Mouse (Mus musculus): ENCODE results near the gene Plekhh2. TPM values are rescaled to one million over a fixed set of nuclear protein-coding genes. Genes with fewer than 3 reads are reported as not detected.

The Plekhh2 gene
- polyA plus RNA-seq, 1 experiment from 2014 or later = 6.1 TPM

DNA sequence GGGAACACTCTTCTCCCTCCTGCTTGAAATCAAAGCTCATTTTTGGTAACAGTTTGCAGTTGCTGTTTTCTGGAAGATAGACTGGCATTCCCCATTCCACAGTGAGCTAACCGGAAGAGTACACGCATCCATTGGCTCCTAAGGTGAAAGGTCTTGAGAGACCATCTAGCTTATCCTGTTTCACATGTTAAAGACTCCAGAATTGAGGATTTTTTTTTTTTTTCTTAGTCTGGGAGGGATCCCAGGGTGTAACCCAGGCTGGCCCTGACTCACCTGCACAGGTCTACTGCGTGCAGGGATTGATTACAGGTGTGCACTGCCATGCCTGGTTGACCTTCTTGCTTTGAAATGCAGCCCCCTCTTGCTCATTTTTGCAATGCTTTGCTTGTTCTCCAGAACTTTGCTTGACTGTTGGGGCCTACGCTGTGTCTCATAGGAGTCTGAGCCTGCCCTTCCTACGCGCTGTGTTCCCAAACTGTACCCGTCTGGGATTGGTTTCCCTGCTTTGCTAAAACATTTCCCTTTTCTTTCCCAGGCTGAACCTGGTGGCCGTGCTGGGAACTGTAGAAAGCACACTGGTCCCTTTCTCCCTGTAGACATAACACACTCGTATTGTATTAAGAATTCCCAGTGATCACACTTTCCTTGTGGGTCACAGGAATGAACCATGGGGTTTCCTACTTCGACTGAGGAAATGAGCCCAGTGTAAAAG lies 92.2 kb downstream of the Plekhh2 start:
- H3K9me3 ChIP-seq = no peaks in the 10 kb centered on the region
- DNase-seq (ENCODE audit: low spot score) = no peak
- peaks cover 3% of the 10 kb centered on the region; the same call in 1 of the 2 replicates for H3K36me3 ChIP-seq (replicated peaks)
- WGBS = 90% methylated on average over 10 of the region's 10 CpGs
- peaks cover 24% of the 10 kb centered on the region for H3K4me1 ChIP-seq
- no peak overlapping the region for H3K4me3 ChIP-seq
- H3K27ac ChIP-seq (replicated peaks) = no peak overlapping the region
- no peaks in the 10 kb centered on the region for H3K27me3 ChIP-seq (replicated peaks; ENCODE audit: low read depth, poor library complexity, severe bottlenecking)

DNA sequence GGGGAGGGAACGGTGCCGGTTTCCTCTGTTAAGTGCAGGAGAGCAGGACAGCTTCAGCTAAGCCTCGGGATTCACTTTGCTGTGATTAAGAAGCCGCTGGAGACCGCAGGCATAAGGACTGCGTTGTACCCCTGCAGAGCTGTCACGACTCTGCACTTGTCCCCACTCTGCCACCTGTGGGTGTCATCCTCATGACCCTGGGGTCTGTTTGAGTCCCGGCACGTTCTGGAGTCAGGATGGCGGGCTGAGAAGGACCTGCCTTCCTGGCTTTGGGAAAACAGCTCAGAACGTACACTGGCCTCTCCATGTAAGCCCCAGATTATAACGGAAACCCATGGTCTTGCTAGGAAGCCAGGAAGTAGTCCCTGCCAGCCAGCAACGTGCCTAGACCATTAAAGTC lies 95.3 kb downstream of the Plekhh2 start:
- peaks cover 11% of the 10 kb centered on the region for H3K36me3 ChIP-seq (replicated peaks)
- DNase-seq (ENCODE audit: low spot score) = no peak
- no peaks in the 10 kb centered on the region for H3K27me3 ChIP-seq (replicated peaks; ENCODE audit: low read depth, poor library complexity, severe bottlenecking)
- 51% methylated on average over 13 of the region's 13 CpGs for WGBS
- no peak overlapping the region for H3K4me3 ChIP-seq
- no peak overlapping the region for H3K27ac ChIP-seq (replicated peaks)
- peaks cover 18% of the 10 kb centered on the region for H3K4me1 ChIP-seq
- H3K9me3 ChIP-seq = no peaks in the 10 kb centered on the region

DNA sequence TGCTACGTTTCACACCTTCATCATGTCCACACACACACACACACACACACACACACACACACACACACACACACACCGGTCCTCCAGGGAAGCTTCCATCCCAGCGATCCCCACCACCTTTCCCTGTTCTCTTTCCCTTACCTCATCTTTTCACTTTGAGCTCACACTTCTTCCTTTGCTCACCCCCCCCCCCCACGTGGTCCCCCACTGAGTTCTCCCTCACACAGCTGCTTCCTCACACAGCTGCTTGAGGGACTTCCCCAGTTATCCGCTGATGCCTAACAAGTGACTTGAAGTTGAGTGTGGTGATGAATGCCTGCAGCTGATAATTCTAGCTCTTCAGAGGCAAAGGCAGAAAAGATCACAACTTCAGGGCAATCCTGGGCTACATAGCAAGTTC lies 95.9 kb downstream of the Plekhh2 start:
- WGBS = 65% methylated on average over 5 of the region's 5 CpGs
- Histone ChIP-seq H3K4me3 (no peak overlapping the region), H3K27me3 (replicated peaks; ENCODE audit: low read depth, poor library complexity, severe bottlenecking) (no peaks in the 10 kb centered on the region), H3K9me3 (no peaks in the 10 kb centered on the region), H3K27ac (replicated peaks) (no peak overlapping the region), H3K36me3 (replicated peaks) (peaks cover 13% of the 10 kb centered on the region), H3K4me1 (peaks cover 22% of the 10 kb centered on the region)
- no peak for DNase-seq (ENCODE audit: low spot score)

DNA sequence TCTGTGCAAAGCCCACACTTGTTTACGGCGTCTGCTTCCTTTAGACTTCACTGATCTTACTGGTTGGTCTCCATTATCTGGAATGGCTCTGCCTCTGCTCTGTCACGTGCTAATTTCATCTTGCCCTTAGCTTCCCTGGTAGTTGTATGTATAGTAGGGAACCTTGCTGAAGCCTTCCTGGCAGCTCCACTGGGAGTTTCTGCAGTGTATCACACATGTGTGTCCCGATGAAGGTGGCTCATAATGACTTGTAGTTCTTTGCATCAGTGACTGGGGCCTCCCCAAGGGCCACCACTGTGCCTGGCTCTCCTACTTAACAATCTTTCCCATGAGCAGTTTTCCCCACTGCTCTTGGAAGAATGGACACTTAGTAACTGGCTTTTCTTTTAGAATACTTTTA lies 96.9 kb downstream of the Plekhh2 start:
- Histone ChIP-seq H3K4me1 (peaks cover 22% of the 10 kb centered on the region), H3K4me3 (no peak overlapping the region), H3K27ac (replicated peaks) (no peak overlapping the region), H3K36me3 (replicated peaks) (peaks cover 22% of the 10 kb centered on the region), H3K27me3 (replicated peaks; ENCODE audit: low read depth, poor library complexity, severe bottlenecking) (no peaks in the 10 kb centered on the region), H3K9me3 (peaks cover 5% of the 10 kb centered on the region; the same call in 1 of the 2 replicates)
- WGBS = 85% methylated on average over 4 of the region's 4 CpGs
- no peak for DNase-seq (ENCODE audit: low spot score)

DNA sequence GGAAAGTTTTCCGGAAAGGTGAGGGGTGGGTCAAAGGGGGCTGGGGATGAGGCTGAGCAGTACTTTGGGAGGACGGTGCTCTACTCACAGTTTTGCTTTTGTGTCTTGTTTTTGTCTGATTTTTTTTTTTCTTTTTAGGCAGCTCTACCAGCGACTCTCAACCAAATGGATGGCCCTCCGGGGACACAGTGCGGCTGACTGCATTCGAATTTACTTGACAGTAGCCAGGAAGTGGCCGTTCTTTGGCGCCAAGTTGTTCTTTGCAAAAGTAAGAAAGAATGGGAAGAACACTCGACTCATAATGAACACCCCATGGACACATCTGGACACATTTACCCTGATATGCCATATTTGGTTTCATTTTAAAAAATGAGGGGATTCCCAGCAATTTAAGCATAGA lies 99.8 kb downstream of the Plekhh2 start:
- Histone ChIP-seq H3K27me3 (replicated peaks; ENCODE audit: low read depth, poor library complexity, severe bottlenecking) (no peaks in the 10 kb centered on the region), H3K9me3 (peaks cover 11% of the 10 kb centered on the region), H3K4me1 (peaks cover 18% of the 10 kb centered on the region), H3K27ac (replicated peaks) (0 out of 2 replicates have a peak overlapping the region, but pooled peaks have one; percentile 26), H3K36me3 (replicated peaks) (peaks cover 37% of the 10 kb centered on the region), H3K4me3 (no peak overlapping the region)
- DNase-seq (ENCODE audit: low spot score) = peak; percentile 21
- 70% methylated on average over 9 of the region's 9 CpGs for whole genome bisulfite sequencing

DNA sequence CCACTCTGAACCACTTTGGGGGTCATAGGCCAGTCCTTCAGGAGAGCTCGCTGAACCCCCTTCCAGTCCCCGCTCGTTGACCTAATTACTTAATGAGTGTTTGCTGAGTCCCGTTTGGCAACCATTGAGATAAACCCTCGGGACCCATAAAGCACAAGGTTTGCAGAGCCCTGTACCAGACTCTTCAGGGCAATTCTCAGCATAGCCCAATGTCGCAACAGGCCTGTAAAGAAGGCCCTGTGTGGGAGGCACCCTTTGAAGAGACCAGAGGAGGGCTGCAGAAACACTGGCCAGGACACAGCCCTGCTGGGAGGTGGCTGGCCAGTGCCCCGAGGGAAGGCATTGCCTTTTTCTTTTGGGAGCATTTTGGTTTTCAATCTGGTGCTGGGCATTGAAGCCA lies 100.3 kb downstream of the Plekhh2 start:
- Histone ChIP-seq H3K27me3 (replicated peaks; ENCODE audit: low read depth, poor library complexity, severe bottlenecking) (no peaks in the 10 kb centered on the region), H3K27ac (replicated peaks) (peak overlapping the region; percentile 63), H3K9me3 (peaks cover 11% of the 10 kb centered on the region), H3K4me3 (no peak overlapping the region), H3K36me3 (replicated peaks) (peaks cover 37% of the 10 kb centered on the region), H3K4me1 (peaks cover 18% of the 10 kb centered on the region)
- DNase-seq (ENCODE audit: low spot score) = peak; percentile 31
- 53% methylated on average over 7 of the region's 7 CpGs for WGBS

DNA sequence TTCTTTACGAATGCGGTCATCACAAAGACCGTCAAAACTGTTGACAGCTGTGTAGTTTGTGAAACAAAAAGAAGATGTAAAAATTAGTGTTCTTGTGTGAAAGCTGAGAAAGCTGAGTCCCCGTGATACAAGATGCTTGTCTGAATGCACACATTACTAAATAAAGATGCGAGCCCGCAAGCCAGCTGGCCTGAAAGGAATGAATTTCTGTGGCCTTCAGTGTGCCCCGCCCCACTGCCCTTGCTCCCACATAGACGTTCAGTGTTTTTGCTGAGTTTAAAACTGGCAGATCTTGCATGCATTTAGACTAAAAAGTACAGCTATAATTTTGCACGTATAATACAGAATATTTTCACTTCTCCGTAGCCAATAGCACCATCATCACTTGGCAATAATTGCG lies 104.1 kb downstream of the Plekhh2 start:
- DNase-seq (ENCODE audit: low spot score) = no peak
- H3K27ac ChIP-seq (replicated peaks) = no peak overlapping the region
- peaks cover 11% of the 10 kb centered on the region for H3K9me3 ChIP-seq
- peaks cover 34% of the 10 kb centered on the region for H3K36me3 ChIP-seq (replicated peaks)
- no peak overlapping the region for H3K4me3 ChIP-seq
- H3K27me3 ChIP-seq (replicated peaks; ENCODE audit: low read depth, poor library complexity, severe bottlenecking) = no peaks in the 10 kb centered on the region
- peaks cover 15% of the 10 kb centered on the region for H3K4me1 ChIP-seq
- 90% methylated on average over 11 of the region's 11 CpGs for WGBS

DNA sequence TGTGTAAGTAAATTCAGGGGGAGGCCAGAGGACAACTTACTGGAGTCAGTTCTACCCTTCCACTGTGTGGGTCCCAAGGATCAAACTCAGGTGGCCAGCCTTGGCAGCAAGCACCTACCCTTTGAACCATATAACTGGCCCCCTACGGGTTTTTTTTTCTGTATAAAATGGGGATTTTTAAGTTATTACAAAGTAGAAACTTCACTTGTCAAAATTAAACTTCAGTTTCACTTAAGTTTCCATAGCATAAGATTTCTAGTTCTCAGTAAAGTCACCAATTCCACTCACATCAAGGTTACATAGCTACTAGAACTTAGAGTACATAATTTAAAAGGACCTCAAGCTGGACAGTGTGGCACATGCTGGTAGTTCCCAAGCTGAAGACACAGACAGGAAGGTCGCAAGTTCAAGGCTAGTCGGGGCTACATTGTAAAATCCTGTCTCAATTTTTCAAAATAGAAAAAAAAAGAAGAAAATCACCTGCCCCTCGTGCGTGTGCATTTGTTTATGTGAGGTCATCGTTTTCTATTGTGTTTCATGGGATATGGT lies 104.9 kb downstream of the Plekhh2 start:
- H3K36me3 ChIP-seq (replicated peaks) = peaks cover 34% of the 10 kb centered on the region
- no peaks in the 10 kb centered on the region for H3K27me3 ChIP-seq (replicated peaks; ENCODE audit: low read depth, poor library complexity, severe bottlenecking)
- no peak overlapping the region for H3K4me3 ChIP-seq
- H3K9me3 ChIP-seq = peaks cover 11% of the 10 kb centered on the region
- no peak overlapping the region for H3K27ac ChIP-seq (replicated peaks)
- peaks cover 12% of the 10 kb centered on the region for H3K4me1 ChIP-seq
- WGBS = 86% methylated on average over 6 of the region's 6 CpGs
- DNase-seq (ENCODE audit: low spot score) = no peak

DNA sequence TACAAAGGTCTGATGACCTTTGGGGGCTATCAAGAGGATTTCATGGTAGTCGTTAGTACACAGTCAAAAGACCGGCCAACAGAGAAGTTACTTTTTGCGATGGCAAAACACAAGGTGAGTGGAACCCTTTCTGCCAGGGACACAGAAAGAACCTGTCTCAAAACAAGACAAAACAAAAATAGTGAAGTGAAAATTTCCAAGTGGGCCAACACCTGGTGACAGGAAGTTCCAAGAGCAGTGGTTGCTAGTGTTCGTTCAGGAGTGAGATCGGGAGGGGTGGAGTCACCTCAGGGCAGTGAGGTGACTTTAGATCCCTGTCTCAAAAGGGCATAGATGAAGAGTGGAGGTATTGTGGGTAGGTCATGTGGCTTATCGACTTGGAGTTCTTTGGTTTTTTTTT lies 106.3 kb downstream of the Plekhh2 start:
- peaks cover 24% of the 10 kb centered on the region for H3K36me3 ChIP-seq (replicated peaks)
- DNase-seq (ENCODE audit: low spot score) = peak; percentile 0
- no peak overlapping the region for H3K4me3 ChIP-seq
- 91% methylated on average over 6 of the region's 6 CpGs for WGBS
- peaks cover 14% of the 10 kb centered on the region for H3K4me1 ChIP-seq
- H3K27me3 ChIP-seq (replicated peaks; ENCODE audit: low read depth, poor library complexity, severe bottlenecking) = no peaks in the 10 kb centered on the region
- H3K27ac ChIP-seq (replicated peaks) = no peak overlapping the region
- H3K9me3 ChIP-seq = peaks cover 11% of the 10 kb centered on the region

DNA sequence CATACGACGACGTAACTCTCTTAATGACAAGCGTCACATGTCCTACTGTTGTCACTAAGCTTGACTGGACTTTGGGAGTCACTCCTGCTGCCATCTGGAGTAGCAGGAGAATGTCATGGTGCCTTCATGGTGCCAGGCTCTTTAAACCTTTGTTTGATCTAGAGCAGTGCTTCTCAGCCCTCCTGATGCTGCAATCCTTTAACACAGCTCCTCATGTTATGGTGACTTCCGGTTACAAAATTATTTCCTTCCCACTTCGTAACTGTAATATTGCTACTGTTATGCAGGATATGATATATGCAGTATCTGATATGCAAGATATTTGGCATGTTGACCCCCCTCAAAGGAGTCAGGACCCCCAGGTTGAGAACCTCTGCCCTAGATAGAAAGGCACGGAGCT lies 107.4 kb downstream of the Plekhh2 start:
- no peak overlapping the region for H3K27ac ChIP-seq (replicated peaks)
- H3K27me3 ChIP-seq (replicated peaks; ENCODE audit: low read depth, poor library complexity, severe bottlenecking) = no peaks in the 10 kb centered on the region
- 90% methylated on average over 7 of the region's 7 CpGs for WGBS
- peaks cover 16% of the 10 kb centered on the region for H3K36me3 ChIP-seq (replicated peaks)
- peaks cover under 1% of the 10 kb centered on the region; the same call in 1 of the 2 replicates for H3K9me3 ChIP-seq
- no peak for DNase-seq (ENCODE audit: low spot score)
- H3K4me3 ChIP-seq = no peak overlapping the region
- peaks cover 16% of the 10 kb centered on the region for H3K4me1 ChIP-seq

DNA sequence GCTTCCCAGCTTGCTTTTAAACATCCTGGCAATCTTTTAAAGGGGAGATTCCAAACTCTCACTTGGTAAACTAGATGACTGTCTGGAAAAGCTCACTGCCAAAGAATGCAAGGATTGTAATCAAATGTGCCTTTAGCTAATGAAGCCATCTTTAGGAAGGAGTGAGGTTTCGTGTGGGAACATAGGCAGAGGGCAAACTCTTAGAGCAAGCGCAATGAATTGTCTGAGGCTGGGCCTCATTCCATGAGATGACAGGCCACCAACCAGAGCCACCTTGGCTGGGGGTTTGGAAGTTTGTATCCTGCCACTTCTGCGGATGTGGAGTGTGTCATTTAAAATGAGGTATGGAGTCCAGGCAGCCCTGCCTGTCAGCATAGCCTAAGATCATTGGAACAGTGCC lies 108.4 kb downstream of the Plekhh2 start:
- 89% methylated on average over 3 of the region's 3 CpGs for WGBS
- DNase-seq (ENCODE audit: low spot score) = no peak
- Histone ChIP-seq H3K36me3 (replicated peaks) (peaks cover 6% of the 10 kb centered on the region), H3K9me3 (no peaks in the 10 kb centered on the region; the same call in 1 of the 2 replicates), H3K27ac (replicated peaks) (no peak overlapping the region), H3K4me1 (peaks cover 16% of the 10 kb centered on the region), H3K27me3 (replicated peaks; ENCODE audit: low read depth, poor library complexity, severe bottlenecking) (no peaks in the 10 kb centered on the region), H3K4me3 (no peak overlapping the region)

DNA sequence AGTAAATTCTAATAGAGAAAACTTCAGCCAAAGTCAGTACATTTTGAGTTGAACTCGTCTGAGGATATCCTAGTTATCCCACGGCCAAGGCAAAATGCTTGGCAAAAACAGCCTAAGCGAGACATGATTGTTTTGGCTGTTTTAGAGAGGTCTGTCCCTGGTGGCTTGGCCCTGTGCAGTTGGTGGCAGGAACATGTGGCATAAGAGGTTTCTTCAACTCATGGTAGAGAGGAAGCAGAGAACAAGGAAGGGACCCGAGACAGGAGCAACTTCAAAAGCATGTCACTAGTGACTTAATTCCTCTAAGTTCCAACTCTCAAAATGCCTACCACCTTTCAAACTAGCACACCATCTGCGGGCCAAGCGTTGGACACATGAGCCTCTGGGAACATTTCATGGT lies 108.9 kb downstream of the Plekhh2 start:
- H3K4me1 ChIP-seq = peaks cover 16% of the 10 kb centered on the region
- peaks cover 6% of the 10 kb centered on the region for H3K36me3 ChIP-seq (replicated peaks)
- no peaks in the 10 kb centered on the region for H3K27me3 ChIP-seq (replicated peaks; ENCODE audit: low read depth, poor library complexity, severe bottlenecking)
- H3K27ac ChIP-seq (replicated peaks) = no peak overlapping the region
- 89% methylated on average over 6 of the region's 6 CpGs for WGBS
- H3K4me3 ChIP-seq = no peak overlapping the region
- H3K9me3 ChIP-seq = no peaks in the 10 kb centered on the region; the same call in 1 of the 2 replicates
- DNase-seq (ENCODE audit: low spot score) = no peak

DNA sequence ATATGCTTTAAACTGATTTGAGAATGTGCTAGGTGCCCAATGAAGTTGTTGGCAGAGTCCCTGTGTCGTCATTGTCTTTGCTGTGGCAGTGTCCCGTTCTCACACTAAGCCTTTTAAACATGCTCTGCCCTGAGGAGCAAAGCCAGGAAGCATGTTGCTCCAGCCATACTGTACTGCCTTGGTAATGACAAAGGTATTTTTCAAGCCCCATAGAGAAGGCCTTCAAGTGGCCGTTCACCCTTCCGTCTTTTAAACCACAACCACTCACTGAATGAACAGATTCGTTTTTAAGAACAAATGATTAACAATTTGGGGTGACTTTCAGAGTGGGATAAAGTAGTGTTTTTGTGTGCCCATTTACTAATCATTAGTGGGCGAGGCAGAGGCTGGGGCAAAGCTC lies 109.5 kb downstream of the Plekhh2 start:
- no peak overlapping the region for H3K4me3 ChIP-seq
- no peak for DNase-seq (ENCODE audit: low spot score)
- peaks cover 18% of the 10 kb centered on the region for H3K4me1 ChIP-seq
- no peaks in the 10 kb centered on the region; the same call in 1 of the 2 replicates for H3K9me3 ChIP-seq
- H3K36me3 ChIP-seq (replicated peaks) = peaks cover 6% of the 10 kb centered on the region
- WGBS = 87% methylated on average over 6 of the region's 6 CpGs
- no peaks in the 10 kb centered on the region for H3K27me3 ChIP-seq (replicated peaks; ENCODE audit: low read depth, poor library complexity, severe bottlenecking)
- 0 out of 2 replicates have a peak overlapping the region, but pooled peaks have one; percentile 10 for H3K27ac ChIP-seq (replicated peaks)
